In genomic region chr14:54475941-54476844, GRCm38 (mm10) we compare ENCODE assay signal across 10 mouse cellular contexts. TPM values are rescaled to one million over a fixed set of nuclear protein-coding genes. Genes with fewer than 3 reads are reported as not detected.
DNase-seq lines count a peak whose midpoint lies in the region; ATAC-seq lines count a peak whose summit lies in the region.
"Had no signal": no experiment of that assay in that cellular context is flagged by ENCODE, and none has a peak within 500 bp of the region (broad histone marks: within the 10 kb centered on the region; RNA-seq: fewer than 3 reads in every experiment).

Gene Rem2, plus strand, starts transcription at chr14:54476100.

- peak within 1 kb of the TSS; percentile 47 for H3K9ac ChIP-seq in heart, embryonic 12.5 days
- peak within 1 kb of the TSS; percentile 53; the same call in 1 of the 2 replicates for H3K9ac ChIP-seq in liver, embryonic 11.5 days (ENCODE audit: low read depth, low read length)
- H3K9ac ChIP-seq in neural tube, embryonic 13.5 days = peak within 1 kb of the TSS; percentile 89

- peaks cover 30% of the 10 kb centered on the region for H3K27me3 ChIP-seq in heart, embryonic 12.5 days (replicated peaks)
- H3K27me3 ChIP-seq in liver, embryonic 11.5 days (replicated peaks; ENCODE audit: control insufficient read depth, insufficient read depth, low read length) = peaks cover 65% of the 10 kb centered on the region
- peaks cover 32% of the 10 kb centered on the region for H3K27me3 ChIP-seq in neural tube, embryonic 13.5 days
- H3K27me3 ChIP-seq: CH12.LX had no signal

- H3K27ac ChIP-seq in heart, embryonic 12.5 days (ENCODE audit: poor library complexity, severe bottlenecking) = no peak within 1 kb of the TSS
- H3K27ac ChIP-seq in liver, embryonic 11.5 days (ENCODE audit: low read depth, low read length) = no peak within 1 kb of the TSS
- H3K27ac ChIP-seq in neural tube, embryonic 13.5 days (replicated peaks) = peak within 1 kb of the TSS; percentile 76

- peaks cover 24% of the 10 kb centered on the region for H3K4me1 ChIP-seq in heart, embryonic 12.5 days (replicated peaks)
- H3K4me1 ChIP-seq in liver, embryonic 11.5 days (replicated peaks; ENCODE audit: control insufficient read depth, insufficient read depth, low read length) = peaks cover 10% of the 10 kb centered on the region
- peaks cover 59% of the 10 kb centered on the region for H3K4me1 ChIP-seq in neural tube, embryonic 13.5 days (replicated peaks)

- under 1% methylated on average over 23 of the region's 23 CpGs for WGBS in heart, embryonic 12.5 days
- WGBS in liver, embryonic 11.5 days = 3% methylated on average over 23 of the region's 23 CpGs
- WGBS in neural tube, embryonic 13.5 days = 1% methylated on average over 23 of the region's 23 CpGs

- peak within 1 kb of the TSS; percentile 45 for H3K4me3 ChIP-seq in heart, embryonic 12.5 days
- H3K4me3 ChIP-seq in liver, embryonic 11.5 days (ENCODE audit: low read depth, low read length) = peak within 1 kb of the TSS; percentile 49
- H3K4me3 ChIP-seq in neural tube, embryonic 13.5 days = peak within 1 kb of the TSS; percentile 64
- H3K4me3 ChIP-seq: myocyte had no signal

- no peak for DNase-seq in heart, postnatal 36 days
- DNase-seq in cerebellum, adult 9-11 months = peak; percentile 89
- peak; percentile 51 to 59 for DNase-seq in frontal cortex, postnatal 14 days (ENCODE audit: low spot score in 2 of 2)
- DNase-seq in kidney, postnatal 10 days = peak; percentile 69
- DNase-seq in liver, embryonic 11.5 days (ENCODE audit: low spot score) = peak; percentile 42
- DNase-seq in thymus, postnatal 10 days (ENCODE audit: low spot score in 2 of 2) = no peak

- H3K9me3 ChIP-seq in heart, embryonic 12.5 days (replicated peaks) = no peaks in the 10 kb centered on the region
- H3K9me3 ChIP-seq in liver, embryonic 11.5 days (ENCODE audit: control insufficient read depth, low read length) = no peaks in the 10 kb centered on the region
- H3K9me3 ChIP-seq in neural tube, embryonic 13.5 days = no peaks in the 10 kb centered on the region

- intact Hi-C loops in heart, postnatal 36 days (cut with DNase I) = no loop called here

- peak; percentile 68 for ATAC-seq in heart, embryonic 12.5 days (ENCODE audit: insufficient number of reproducible peaks, low FRiP score)
- no peak for ATAC-seq in liver, embryonic 11.5 days (replicated peaks; ENCODE audit: low FRiP score)
- ATAC-seq in neural tube, embryonic 13.5 days (ENCODE audit: low read depth) = peak; percentile 90

- H3K36me3 ChIP-seq in heart, embryonic 12.5 days = peaks cover 7% of the 10 kb centered on the region; the same call in 1 of the 2 replicates
- H3K36me3 ChIP-seq in liver, embryonic 11.5 days (ENCODE audit: control insufficient read depth, insufficient read depth, low read length) = no peaks in the 10 kb centered on the region
- peaks cover 10% of the 10 kb centered on the region; the same call in 1 of the 2 replicates for H3K36me3 ChIP-seq in neural tube, embryonic 13.5 days

- H3K4me2 ChIP-seq in heart, embryonic 12.5 days = peak within 1 kb of the TSS; percentile 78
- peak within 1 kb of the TSS; percentile 75 for H3K4me2 ChIP-seq in liver, embryonic 11.5 days
- peak within 1 kb of the TSS; percentile 85 for H3K4me2 ChIP-seq in neural tube, embryonic 13.5 days

RNA-seq across cellular contexts. Expression of gene Rem2, which starts in this region (rescaled TPM):
- polyA plus RNA-seq in heart, embryonic 12.5 days (2016; fragmentation: Nextera tagmentation; extraction: Ambion mirVana) = 1.9 and 2.4 TPM in 2 replicates
- total RNA-seq in heart, postnatal 36 days (2021) = not detected
- polyA plus RNA-seq in liver, embryonic 11.5 days (2014; fragmentation: Nextera tagmentation; extraction: Ambion mirVana) = 0.29 and 0.78 TPM in 2 replicates
- 47.8 and 51.3 TPM in 2 replicates for polyA plus RNA-seq in neural tube, embryonic 13.5 days (2015; fragmentation: Nextera tagmentation; extraction: Ambion mirVana)

Comparison
In these comparisons a context has a peak if more than half of its experiments do, and no peak if none do; other contexts are left out.
1. RNA of gene Rem2 (polyA plus RNA-seq): 47.8 to 51.3 TPM in neural tube, embryonic 13.5 days; 1.9 to 2.4 TPM in heart, embryonic 12.5 days and 0.29 to 0.78 TPM in liver, embryonic 11.5 days; every median in the first group is over 10 times any median in the second.
2. Peak in DNase-seq, H3K4me3 ChIP-seq, H3K9ac ChIP-seq and H3K4me2 ChIP-seq in liver, embryonic 11.5 days; RNA of the gene not detected or under 1 TPM.
3. DNase-seq: peak in cerebellum, adult 9-11 months (single experiment), frontal cortex, postnatal 14 days (2 of 2) and kidney, postnatal 10 days (single experiment); none in heart, postnatal 36 days (0 of 2) and thymus, postnatal 10 days (0 of 2).
4. Peak in every context shown above with its lines, with median percentiles within 50 percentile points of each other: H3K4me2 ChIP-seq, H3K4me3 ChIP-seq and H3K9ac ChIP-seq.